Mouse (Mus musculus): Measurements from ENCODE around the gene Igsf1.

The Igsf1 gene

GRCm38 (mm10) chrX:49797213-49798019 is at the start of gene Igsf1:
Igsf1 (minus strand) TSS chrX:49797749.
- DNase-seq (ENCODE audit: low read depth) = no peak

- no peak for DNase-seq (ENCODE audit: low read depth)
Observed at GRCm38 (mm10) chrX:49770828-49771227, 26.7 kb downstream of the Igsf1 start.

- no peak for DNase-seq (ENCODE audit: low read depth)
Observed at GRCm38 (mm10) chrX:49745192-49745591, 52.4 kb downstream of the Igsf1 start.

GRCm38 (mm10) chrX:49734959-49735358 is 62.6 kb downstream of the Igsf1 start, which contains the start of gene Olfr1321:
Olfr1321 (minus strand) TSS chrX:49735059.
- DNase-seq (ENCODE audit: low read depth) = no peak

Measured in c-Kit-positive CD71-negative TER-119-negative erythroid progenitor cells, embryonic 14.5 days (primary cell).